Mouse (Mus musculus) embryonic fibroblast, embryonic 13.5 days (primary cell): Measurements from ENCODE around the gene Ffar4. TPM values are rescaled to one million over a fixed set of nuclear protein-coding genes. Genes with fewer than 3 reads are reported as not detected.

Source experiments
- H3K27ac ChIP-seq: 2 replicates; pipeline ENCODE4 v1.5.1; 2012; ENCODE audit warnings: low read length, control low read depth, inconsistent platforms; ENCODE audit not compliant: insufficient read depth
- H3K4me1 ChIP-seq: 2 replicates; pipeline ENCODE4 v1.6.1; 2011; ENCODE audit warnings: low read length; ENCODE audit not compliant: control insufficient read depth, insufficient read depth
- H3K4me3 ChIP-seq: 2 replicates; pipeline ENCODE4 v1.5.1; 2011; ENCODE audit warnings: mild to moderate bottlenecking, control low read depth, low read length; ENCODE audit not compliant: insufficient read depth
- CTCF ChIP-seq: IDR thresholded peaks from 2 replicates; pipeline ENCODE4 v1.5.1; 2011; ENCODE audit warnings: mild to moderate bottlenecking, control low read depth, low read length, moderate library complexity, borderline replicate concordance; ENCODE audit not compliant: insufficient read depth
- POLR2A ChIP-seq: IDR thresholded peaks from 2 replicates; pipeline ENCODE4 v1.6.1; 2011; ENCODE audit warnings: low read depth, mild to moderate bottlenecking, control low read depth, low read length, moderate library complexity
- polyA plus RNA-seq: library from polyadenylated mRNA; stranded (reverse); fragments of >200 nt; gene quantifications from 2 replicates; pipeline ENCODE4 v1.2.4, GENCODE M21; 2011; ENCODE audit warnings: low read depth; ENCODE audit not compliant: missing spikeins, insufficient read length

Gene Ffar4
- not detected in 2 replicates for polyA plus RNA-seq

GRCm38 (mm10) chr19:38096858-38097758, at the start of gene Ffar4:
Gene Ffar4 (plus strand): TSS chr19:38097071.
- H3K27ac ChIP-seq, result no peak within 1 kb of the TSS
- TF ChIP-seq CTCF (no peak), POLR2A (no peak)
- no peak within 1 kb of the TSS for H3K4me3 ChIP-seq
- no peaks in the 10 kb centered on the region for H3K4me1 ChIP-seq

GRCm38 (mm10) chr19:38049686-38050085, 47.2 kb upstream of the Ffar4 start:
- peaks cover 6% of the 10 kb centered on the region for H3K4me1 ChIP-seq
- H3K4me3 ChIP-seq, result no peak overlapping the region
- no peak overlapping the region for H3K27ac ChIP-seq
- no peak for TF ChIP-seq CTCF
- TF ChIP-seq POLR2A, result no peak

GRCm38 (mm10) chr19:38053227-38054041, 43.4 kb upstream of the Ffar4 start:
- TF ChIP-seq POLR2A (no peak; the same call in 1 of the 2 replicates), CTCF (peak; percentile 14; the same call in 1 of the 2 replicates)
- H3K4me3 ChIP-seq, result peak overlapping the region; percentile 84
- peaks cover 4% of the 10 kb centered on the region; the same call in 1 of the 2 replicates for H3K4me1 ChIP-seq
- 0 out of 2 replicates have a peak overlapping the region, but pooled peaks have one; percentile 19 for H3K27ac ChIP-seq

DNA sequence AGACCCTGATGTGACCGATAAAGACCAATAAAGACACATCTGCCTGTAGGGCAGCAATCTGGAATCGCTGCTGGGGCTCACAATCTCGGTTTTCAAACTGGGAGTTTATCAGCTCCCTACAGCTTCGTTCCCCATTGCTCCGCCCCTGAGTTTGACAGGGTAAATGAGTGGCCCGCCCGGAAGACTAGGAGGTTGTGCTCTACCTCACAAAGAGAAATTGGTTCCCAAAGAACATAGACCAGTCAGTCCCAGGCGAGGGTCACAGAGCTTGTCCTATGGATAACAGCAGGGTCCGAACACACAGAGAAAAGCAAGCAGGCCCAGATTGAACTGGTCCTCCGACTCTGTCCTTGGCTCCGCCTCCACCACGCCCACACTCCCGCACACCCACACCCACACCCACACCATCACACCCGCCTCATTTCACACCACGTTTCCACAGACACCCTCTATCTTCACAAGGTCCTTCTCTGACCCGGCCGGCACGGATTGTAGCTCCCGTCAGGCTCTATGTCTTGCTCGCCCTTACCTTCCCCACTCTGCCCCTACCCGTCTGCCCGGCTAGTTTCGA, 42.6 kb upstream of the Ffar4 start:
- TF ChIP-seq CTCF (no peak), POLR2A (peak; percentile 61)
- H3K4me3 ChIP-seq, result peak overlapping the region; percentile 84
- 0 out of 2 replicates have a peak overlapping the region, but pooled peaks have one; percentile 19 for H3K27ac ChIP-seq
- peaks cover 4% of the 10 kb centered on the region; the same call in 1 of the 2 replicates for H3K4me1 ChIP-seq

DNA sequence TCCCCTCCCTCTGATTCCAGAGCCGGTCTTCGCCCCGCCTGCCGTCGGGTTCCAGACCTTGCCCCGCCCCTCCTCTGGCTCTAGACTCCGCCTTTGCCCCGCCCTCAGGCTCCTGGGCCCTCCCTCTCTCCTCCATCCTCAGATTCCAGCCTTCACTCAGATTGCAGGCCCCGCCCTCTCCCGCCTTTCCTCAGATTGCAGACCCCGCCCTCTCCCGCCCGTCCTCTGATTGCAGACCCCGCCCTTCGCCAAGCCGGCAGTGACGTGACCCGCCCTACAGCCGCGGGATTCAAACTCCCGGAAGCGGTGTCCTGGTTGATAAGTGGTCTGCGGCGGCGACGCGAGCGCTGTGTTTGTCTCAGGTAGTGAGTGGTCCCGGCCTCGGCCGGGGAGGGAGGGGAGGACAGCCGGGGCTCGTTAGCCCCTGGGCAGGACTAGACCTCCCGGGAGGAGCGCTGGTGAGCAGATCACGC, 42.1 kb upstream of the Ffar4 start, which contains the start of gene Cep55:
TSS of gene Cep55 (plus strand) at position 292 of the 473 bp plus-strand sequence.
- TF ChIP-seq CTCF (no peak), POLR2A (peak; percentile 53; the same call in 1 of the 2 replicates)
- Histone ChIP-seq H3K4me3 (peak within 1 kb of the TSS; percentile 94), H3K27ac (0 out of 2 replicates have a peak within 1 kb of the TSS, but pooled peaks have one; percentile 19), H3K4me1 (peaks cover 4% of the 10 kb centered on the region; the same call in 1 of the 2 replicates)

DNA sequence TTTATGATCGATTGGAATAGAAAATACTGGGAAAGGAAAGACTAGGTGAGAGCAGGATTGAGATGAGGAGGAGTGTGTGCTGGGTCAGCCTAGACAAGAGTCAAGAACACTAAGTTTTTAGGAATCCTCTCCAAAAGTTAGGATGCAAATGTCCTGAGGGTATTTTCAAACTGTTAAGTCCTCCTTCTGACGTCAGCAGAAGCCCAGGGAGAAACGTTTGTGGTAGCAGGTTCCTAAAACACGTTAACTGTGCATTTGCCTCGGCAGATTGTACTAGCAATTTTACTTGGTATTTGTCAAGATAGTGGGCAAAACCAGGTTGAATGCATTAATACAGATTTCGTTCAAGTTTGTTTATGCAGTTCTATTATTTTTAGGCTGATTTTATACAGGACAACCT, 41.1 kb upstream of the Ffar4 start:
- no peak for TF ChIP-seq POLR2A
- TF ChIP-seq CTCF, result no peak
- peaks cover 4% of the 10 kb centered on the region; the same call in 1 of the 2 replicates for H3K4me1 ChIP-seq
- no peak overlapping the region for H3K27ac ChIP-seq
- H3K4me3 ChIP-seq, result peak overlapping the region; percentile 94

DNA sequence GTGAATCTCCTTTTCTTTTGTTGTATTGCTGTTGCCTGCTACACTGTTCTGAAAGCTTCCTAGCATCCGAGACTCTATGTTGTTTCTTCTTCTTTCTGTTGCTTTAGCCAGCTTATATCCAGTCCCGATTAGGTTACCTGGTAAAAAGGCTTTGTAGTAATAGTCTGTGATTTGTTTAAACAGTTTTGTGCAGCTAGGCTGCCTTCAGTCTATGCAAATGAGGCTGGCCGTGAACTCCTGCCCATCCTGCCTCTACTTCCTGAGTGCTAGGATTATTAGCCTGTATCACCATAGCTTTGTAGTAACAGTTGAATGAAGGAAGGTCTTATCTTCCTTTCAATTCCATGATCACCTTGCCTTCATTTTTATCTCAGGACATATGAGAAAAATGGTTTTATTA, 40.6 kb upstream of the Ffar4 start:
- H3K27ac ChIP-seq, result no peak overlapping the region
- peak overlapping the region; percentile 39; the same call in 1 of the 2 replicates for H3K4me3 ChIP-seq
- no peak for TF ChIP-seq POLR2A
- no peak for TF ChIP-seq CTCF
- H3K4me1 ChIP-seq, result peaks cover 4% of the 10 kb centered on the region; the same call in 1 of the 2 replicates

DNA sequence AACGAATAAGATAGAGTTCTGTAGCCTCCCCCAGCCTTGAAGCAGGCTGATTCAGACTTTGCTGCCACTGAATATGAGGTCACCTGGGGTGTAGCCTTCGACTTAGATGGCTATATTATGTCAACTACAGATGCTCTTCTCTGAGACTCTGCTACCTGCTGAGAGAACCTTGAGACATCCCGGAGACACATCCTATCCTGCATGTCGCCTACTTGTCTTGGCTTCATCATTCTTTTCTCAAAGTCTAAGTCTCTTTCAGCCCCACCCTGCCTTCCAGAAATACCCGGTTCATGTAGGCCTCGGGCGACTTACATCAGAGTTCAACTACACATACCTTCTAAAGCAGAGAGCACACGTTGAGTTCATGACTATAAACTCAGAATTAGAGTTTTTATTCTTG, 39.9 kb upstream of the Ffar4 start:
- no peak overlapping the region for H3K4me3 ChIP-seq
- H3K4me1 ChIP-seq, result peaks cover 4% of the 10 kb centered on the region; the same call in 1 of the 2 replicates
- no peak overlapping the region for H3K27ac ChIP-seq
- TF ChIP-seq POLR2A (no peak), CTCF (no peak)

DNA sequence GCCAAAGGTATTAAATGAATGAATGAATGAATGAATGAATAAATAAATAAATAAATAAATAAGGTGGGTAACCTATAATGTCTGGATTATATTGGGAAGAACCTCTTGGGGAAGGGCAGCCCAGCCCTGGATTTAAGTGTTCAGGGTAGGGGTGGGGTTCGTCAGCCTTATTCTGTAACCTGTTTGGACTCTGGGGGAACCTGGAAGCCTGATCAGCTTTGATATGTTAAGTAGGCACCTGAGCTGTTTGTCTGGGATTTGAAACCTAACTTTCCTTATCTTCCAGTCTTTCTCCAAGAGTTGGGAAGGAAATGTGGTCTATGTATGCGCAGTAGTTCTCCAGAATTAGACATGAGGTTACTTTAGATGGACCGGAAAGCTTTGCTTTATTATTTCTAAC, 33.7 kb upstream of the Ffar4 start:
- H3K4me1 ChIP-seq, result no peaks in the 10 kb centered on the region
- no peak overlapping the region for H3K27ac ChIP-seq
- TF ChIP-seq POLR2A, result no peak
- TF ChIP-seq CTCF, result no peak
- H3K4me3 ChIP-seq, result no peak overlapping the region
